Mouse (Mus musculus): ENCODE results near the gene Prkd2. TPM values are rescaled to one million over a fixed set of nuclear protein-coding genes. Genes with fewer than 3 reads are reported as not detected.

Gene Prkd2
- polyA plus RNA-seq, 1 experiment from 2014 or later, result 5.7 TPM

- peaks cover 70% of the 10 kb centered on the region for H3K36me3 ChIP-seq (ENCODE audit: control insufficient read depth, insufficient read depth, low read length)
- no peaks in the 10 kb centered on the region for H3K27me3 ChIP-seq (ENCODE audit: control insufficient read depth, insufficient read depth, low read length)
- no peak overlapping the region for H3K4me2 ChIP-seq (ENCODE audit: low read length)
- ATAC-seq (ENCODE audit: low FRiP score, low TSS enrichment), result no peak
- no peak overlapping the region for H3K27ac ChIP-seq (replicated peaks; ENCODE audit: low read depth, low read length)
- no peak overlapping the region for H3K9ac ChIP-seq (replicated peaks; ENCODE audit: low read length)
- no peaks in the 10 kb centered on the region for H3K9me3 ChIP-seq (ENCODE audit: control insufficient read depth, low read length)
- H3K4me3 ChIP-seq (replicated peaks; ENCODE audit: low read depth, low read length), result no peak overlapping the region
- peaks cover 16% of the 10 kb centered on the region for H3K4me1 ChIP-seq (ENCODE audit: control insufficient read depth, insufficient read depth, low read length)
- WGBS, result 94% methylated on average over 32 of the region's 32 CpGs
- DNase-seq, result no peak
Measured at GRCm38 (mm10) chr7:16915461-16916340, 73.0 kb downstream of the Prkd2 start.

GRCm38 (mm10) chr7:16916342-16917265, 73.9 kb downstream of the Prkd2 start:
- ATAC-seq (ENCODE audit: low FRiP score, low TSS enrichment) (no peak), DNase-seq (no peak)
- WGBS, result 85% methylated on average over 30 of the region's 30 CpGs
- no peak overlapping the region for H3K4me2 ChIP-seq (ENCODE audit: low read length)
- H3K9me3 ChIP-seq (ENCODE audit: control insufficient read depth, low read length), result no peaks in the 10 kb centered on the region
- H3K27ac ChIP-seq (replicated peaks; ENCODE audit: low read depth, low read length), result no peak overlapping the region
- peaks cover 74% of the 10 kb centered on the region for H3K36me3 ChIP-seq (ENCODE audit: control insufficient read depth, insufficient read depth, low read length)
- H3K4me1 ChIP-seq (ENCODE audit: control insufficient read depth, insufficient read depth, low read length), result peaks cover 25% of the 10 kb centered on the region
- H3K27me3 ChIP-seq (ENCODE audit: control insufficient read depth, insufficient read depth, low read length), result no peaks in the 10 kb centered on the region
- no peak overlapping the region for H3K4me3 ChIP-seq (replicated peaks; ENCODE audit: low read depth, low read length)
- no peak overlapping the region for H3K9ac ChIP-seq (replicated peaks; ENCODE audit: low read length)

- DNase-seq, result no peak
- Histone ChIP-seq H3K9me3 (ENCODE audit: control insufficient read depth, low read length) (no peaks in the 10 kb centered on the region), H3K9ac (replicated peaks; ENCODE audit: low read length) (no peak overlapping the region), H3K4me3 (replicated peaks; ENCODE audit: low read depth, low read length) (no peak overlapping the region), H3K4me1 (ENCODE audit: control insufficient read depth, insufficient read depth, low read length) (peaks cover 32% of the 10 kb centered on the region), H3K27ac (replicated peaks; ENCODE audit: low read depth, low read length) (no peak overlapping the region), H3K36me3 (ENCODE audit: control insufficient read depth, insufficient read depth, low read length) (peaks cover 75% of the 10 kb centered on the region), H3K27me3 (ENCODE audit: control insufficient read depth, insufficient read depth, low read length) (no peaks in the 10 kb centered on the region), H3K4me2 (ENCODE audit: low read length) (no peak overlapping the region)
- no peak for ATAC-seq (ENCODE audit: low FRiP score, low TSS enrichment)
- 83% methylated on average over 11 of the region's 11 CpGs for WGBS
Measured at GRCm38 (mm10) chr7:16917447-16917846, 74.7 kb downstream of the Prkd2 start.

- Histone ChIP-seq H3K27me3 (ENCODE audit: control insufficient read depth, insufficient read depth, low read length) (no peaks in the 10 kb centered on the region), H3K36me3 (ENCODE audit: control insufficient read depth, insufficient read depth, low read length) (peaks cover 74% of the 10 kb centered on the region), H3K27ac (replicated peaks; ENCODE audit: low read depth, low read length) (no peak overlapping the region), H3K4me1 (ENCODE audit: control insufficient read depth, insufficient read depth, low read length) (peaks cover 32% of the 10 kb centered on the region), H3K9ac (replicated peaks; ENCODE audit: low read length) (no peak overlapping the region), H3K4me2 (ENCODE audit: low read length) (no peak overlapping the region), H3K9me3 (ENCODE audit: control insufficient read depth, low read length) (no peaks in the 10 kb centered on the region), H3K4me3 (replicated peaks; ENCODE audit: low read depth, low read length) (no peak overlapping the region)
- WGBS, result 76% methylated on average over 9 of the region's 9 CpGs
- DNase-seq, result no peak
- no peak for ATAC-seq (ENCODE audit: low FRiP score, low TSS enrichment)
Measured at GRCm38 (mm10) chr7:16918014-16918413, 75.3 kb downstream of the Prkd2 start.

- WGBS, result 85% methylated on average over 3 of the region's 3 CpGs
- peaks cover 69% of the 10 kb centered on the region for H3K36me3 ChIP-seq (ENCODE audit: control insufficient read depth, insufficient read depth, low read length)
- peaks cover 32% of the 10 kb centered on the region for H3K4me1 ChIP-seq (ENCODE audit: control insufficient read depth, insufficient read depth, low read length)
- no peaks in the 10 kb centered on the region for H3K9me3 ChIP-seq (ENCODE audit: control insufficient read depth, low read length)
- DNase-seq (no peak), ATAC-seq (ENCODE audit: low FRiP score, low TSS enrichment) (no peak)
- no peak overlapping the region for H3K4me3 ChIP-seq (replicated peaks; ENCODE audit: low read depth, low read length)
- no peak overlapping the region for H3K4me2 ChIP-seq (ENCODE audit: low read length)
- no peak overlapping the region for H3K27ac ChIP-seq (replicated peaks; ENCODE audit: low read depth, low read length)
- H3K9ac ChIP-seq (replicated peaks; ENCODE audit: low read length), result no peak overlapping the region
- H3K27me3 ChIP-seq (ENCODE audit: control insufficient read depth, insufficient read depth, low read length), result no peaks in the 10 kb centered on the region
Measured at GRCm38 (mm10) chr7:16918670-16919069, 76.0 kb downstream of the Prkd2 start.

GRCm38 (mm10) chr7:16919395-16920149, 76.9 kb downstream of the Prkd2 start:
- H3K4me3 ChIP-seq (replicated peaks; ENCODE audit: low read depth, low read length), result no peak overlapping the region; the same call in 1 of the 2 replicates
- H3K9me3 ChIP-seq (ENCODE audit: control insufficient read depth, low read length), result no peaks in the 10 kb centered on the region
- H3K27me3 ChIP-seq (ENCODE audit: control insufficient read depth, insufficient read depth, low read length), result no peaks in the 10 kb centered on the region
- peak overlapping the region; percentile 98 for H3K4me2 ChIP-seq (ENCODE audit: low read length)
- H3K36me3 ChIP-seq (ENCODE audit: control insufficient read depth, insufficient read depth, low read length), result peaks cover 61% of the 10 kb centered on the region
- ATAC-seq (ENCODE audit: low FRiP score, low TSS enrichment) (no peak), DNase-seq (no peak)
- H3K9ac ChIP-seq (replicated peaks; ENCODE audit: low read length), result peak overlapping the region; percentile 40
- H3K4me1 ChIP-seq (ENCODE audit: control insufficient read depth, insufficient read depth, low read length), result peaks cover 32% of the 10 kb centered on the region
- peak overlapping the region; percentile 20; the same call in 1 of the 2 replicates for H3K27ac ChIP-seq (replicated peaks; ENCODE audit: low read depth, low read length)
- WGBS, result 86% methylated on average over 13 of the region's 13 CpGs

Other genes with a start within 250 kb of the Prkd2 start
- 35.4 and 41.5 TPM in 2 replicates for gene Arhgap35, start 227.9 kb upstream of the Prkd2 start, polyA plus RNA-seq (2014; fragmentation: Nextera tagmentation; extraction: Ambion mirVana)
- gene Ceacam15, start 167.2 kb upstream of the Prkd2 start, polyA plus RNA-seq (2014; fragmentation: Nextera tagmentation; extraction: Ambion mirVana), result not detected in 2 replicates
- gene Ceacam9, start 121.0 kb upstream of the Prkd2 start, polyA plus RNA-seq (2014; fragmentation: Nextera tagmentation; extraction: Ambion mirVana), result 0.20 TPM in 1 of 2 replicates, not detected in the other
- 431 and 530 TPM in 2 replicates for gene Ap2s1, start 104.5 kb upstream of the Prkd2 start, polyA plus RNA-seq (2014; fragmentation: Nextera tagmentation; extraction: Ambion mirVana)
- 5.9 and 10.8 TPM in 2 replicates for gene Slc1a5, start 61.6 kb upstream of the Prkd2 start, polyA plus RNA-seq (2014; fragmentation: Nextera tagmentation; extraction: Ambion mirVana)
- gene Strn4, start 27.0 kb upstream of the Prkd2 start, polyA plus RNA-seq (2014; fragmentation: Nextera tagmentation; extraction: Ambion mirVana), result 213 and 219 TPM in 2 replicates
- gene Fkrp, start 26.2 kb upstream of the Prkd2 start, polyA plus RNA-seq (2014; fragmentation: Nextera tagmentation; extraction: Ambion mirVana), result 38.5 and 48.7 TPM in 2 replicates
- 4.9 and 6.2 TPM in 2 replicates for gene Dact3, start 32.4 kb downstream of the Prkd2 start, polyA plus RNA-seq (2014; fragmentation: Nextera tagmentation; extraction: Ambion mirVana)
- 11.7 and 17.2 TPM in 2 replicates for gene Gng8, start 48.9 kb downstream of the Prkd2 start, polyA plus RNA-seq (2014; fragmentation: Nextera tagmentation; extraction: Ambion mirVana)
- 0.16 and 0.30 TPM in 2 replicates for gene Ptgir, start 63.6 kb downstream of the Prkd2 start, polyA plus RNA-seq (2014; fragmentation: Nextera tagmentation; extraction: Ambion mirVana)
- 494 and 652 TPM in 2 replicates for gene Calm3, start 81.2 kb downstream of the Prkd2 start, polyA plus RNA-seq (2014; fragmentation: Nextera tagmentation; extraction: Ambion mirVana)
- gene Pnmal2, start 101.8 kb downstream of the Prkd2 start, polyA plus RNA-seq (2014; fragmentation: Nextera tagmentation; extraction: Ambion mirVana), result 115 and 116 TPM in 2 replicates
- 60.8 and 69.8 TPM in 2 replicates for gene Pnmal1, start 116.8 kb downstream of the Prkd2 start, polyA plus RNA-seq (2014; fragmentation: Nextera tagmentation; extraction: Ambion mirVana)
- gene Gm42372, start 140.2 kb downstream of the Prkd2 start, polyA plus RNA-seq (2014; fragmentation: Nextera tagmentation; extraction: Ambion mirVana), result 6.4 and 8.7 TPM in 2 replicates
- 3.1 and 4.5 TPM in 2 replicates for gene Ccdc8, start 149.8 kb downstream of the Prkd2 start, polyA plus RNA-seq (2014; fragmentation: Nextera tagmentation; extraction: Ambion mirVana)
- 112 and 118 TPM in 2 replicates for gene Ppp5c, start 185.0 kb downstream of the Prkd2 start, polyA plus RNA-seq (2014; fragmentation: Nextera tagmentation; extraction: Ambion mirVana)
- 1.5 and 4.6 TPM in 2 replicates for gene Hif3a, start 219.5 kb downstream of the Prkd2 start, polyA plus RNA-seq (2014; fragmentation: Nextera tagmentation; extraction: Ambion mirVana)
- 4.3 and 4.9 TPM in 2 replicates for gene Psg16, start 231.1 kb downstream of the Prkd2 start, polyA plus RNA-seq (2014; fragmentation: Nextera tagmentation; extraction: Ambion mirVana)

All from midbrain, embryonic 14.5 days (tissue).